Mouse (Mus musculus) monocyte, adult 59 days (primary cell): ENCODE results near the gene Ddx60. TPM values are rescaled to one million over a fixed set of nuclear protein-coding genes. Genes with fewer than 3 reads are reported as not detected.

Experiments used
- total RNA-seq, 2 experiments: library from RNA; stranded (reverse); gene quantifications; one replicate each; pipeline ENCODE4 v1.2.4; 2023

The Ddx60 gene
- 10 to 100 TPM; 12.5 to 13.7 TPM for total RNA-seq

GRCm38 (mm10) chr8:61927777-61928494 is at the start of gene Ddx60:
Gene Ddx60 (plus strand): TSS chr8:61928087.

GRCm38 (mm10) chr8:61902521-61902920 is 25.4 kb upstream of the Ddx60 start, which contains the start of gene Palld:
Gene Palld (minus strand): TSS chr8:61902690.

Other genes with a start within 250 kb of the Ddx60 start
- gene Palld, start 25.4 kb upstream of the Ddx60 start, total RNA-seq = 1 to 10 TPM; 7.2 to 7.7 TPM
- not detected for gene Anxa10, start 195.1 kb downstream of the Ddx60 start, total RNA-seq